Mouse (Mus musculus) cerebellum, adult 2 months (tissue): ENCODE results near the gene Astn2.

Experiments used
- CTCF ChIP-seq: fragments of 200-500 bp; IDR thresholded peaks from 2 replicates; pipeline ENCODE4 v1.5.1; 2011; ENCODE audit warnings: low read depth, mild to moderate bottlenecking, control low read depth, low read length, moderate library complexity, borderline replicate concordance; ENCODE audit not compliant: insufficient read depth
- POLR2A ChIP-seq: fragments of 200-500 bp; IDR thresholded peaks from 2 replicates; pipeline ENCODE4 v1.6.1; 2011; ENCODE audit warnings: low read length, control low read depth, borderline replicate concordance; ENCODE audit not compliant: insufficient read depth

GRCm38 (mm10) chr4:65473141-65473540 lies 931.3 kb downstream of the Astn2 start:
- no peak for TF ChIP-seq CTCF
- no peak for TF ChIP-seq POLR2A
